Mouse (Mus musculus) WW6 (cell line): ENCODE data around the gene Gadd45a.
"Not testable (repeated sequence)": the region's sequence is repeated elsewhere in the genome, so short reads cannot be mapped to it uniquely, and the experiment has no call there.

Experiments used
- DNase-seq: peaks from one replicate; pipeline ENCODE4 v3.0.0-alpha.2; 2013; ENCODE audit warnings: low read depth, low spot score

Gene Gadd45a

DNA sequence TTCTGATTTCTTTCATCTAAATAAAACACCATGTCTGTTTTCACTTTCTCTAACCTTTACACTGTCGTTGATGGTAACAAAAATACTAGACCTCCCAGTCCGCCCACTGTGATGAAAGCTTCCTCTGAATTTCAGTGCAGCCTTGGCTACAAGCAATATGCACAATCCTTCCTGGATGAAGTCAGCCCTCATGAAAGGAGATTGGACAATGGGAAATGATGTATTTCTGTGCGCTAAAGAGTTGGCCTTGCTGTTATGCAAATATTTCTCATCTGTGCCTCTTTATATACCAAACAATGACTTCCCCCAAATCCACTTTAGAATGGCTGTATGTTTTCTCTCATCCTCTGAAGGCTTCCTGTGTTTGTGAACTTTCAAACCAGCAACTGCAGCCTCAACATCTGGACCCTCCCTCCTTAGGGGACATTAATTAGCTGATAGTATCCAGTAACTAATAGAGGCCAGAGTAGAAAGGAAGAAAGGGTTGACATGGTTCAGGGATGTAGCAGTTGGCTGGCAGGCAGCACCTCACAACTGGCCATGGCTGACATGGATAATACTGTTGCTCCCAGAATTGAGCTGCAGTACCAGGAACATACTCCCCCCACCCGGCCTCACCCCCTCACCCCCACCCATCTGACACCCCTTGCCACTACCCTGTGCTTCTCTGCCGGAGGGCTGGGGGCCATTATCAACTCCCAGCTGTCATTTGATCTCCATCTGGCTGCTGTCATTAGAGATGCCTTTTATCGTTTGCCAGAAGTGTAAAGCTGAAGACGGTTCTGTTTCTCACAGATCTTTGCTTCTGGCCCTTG, 11.8 kb upstream of the Gadd45a start:
- DNase-seq, result no peak

- no peak for DNase-seq
Measured at GRCm38 (mm10) chr6:67048052-67048691, 10.9 kb upstream of the Gadd45a start.

DNA sequence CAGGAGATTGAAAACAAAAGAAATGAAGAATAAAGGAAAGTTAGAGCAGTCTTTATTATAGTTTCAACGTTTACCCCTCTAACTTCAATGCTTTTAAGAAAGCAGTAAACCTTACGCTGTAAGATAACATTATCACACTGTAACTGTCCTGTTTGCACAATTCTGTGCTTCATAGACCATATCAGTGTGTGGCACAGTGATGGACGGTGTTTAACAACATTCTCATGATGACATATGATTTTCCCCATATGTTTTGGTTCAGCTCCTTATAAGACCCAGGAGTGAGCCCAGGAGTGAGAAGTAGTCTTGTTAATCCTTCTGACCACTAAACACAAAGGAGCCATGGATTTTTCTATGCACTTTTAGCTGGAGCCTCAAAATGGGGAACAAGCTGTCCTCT, 9.7 kb upstream of the Gadd45a start:
- DNase-seq, result no peak

- DNase-seq, result no peak
Measured at GRCm38 (mm10) chr6:67045424-67045823, 8.2 kb upstream of the Gadd45a start.

DNA sequence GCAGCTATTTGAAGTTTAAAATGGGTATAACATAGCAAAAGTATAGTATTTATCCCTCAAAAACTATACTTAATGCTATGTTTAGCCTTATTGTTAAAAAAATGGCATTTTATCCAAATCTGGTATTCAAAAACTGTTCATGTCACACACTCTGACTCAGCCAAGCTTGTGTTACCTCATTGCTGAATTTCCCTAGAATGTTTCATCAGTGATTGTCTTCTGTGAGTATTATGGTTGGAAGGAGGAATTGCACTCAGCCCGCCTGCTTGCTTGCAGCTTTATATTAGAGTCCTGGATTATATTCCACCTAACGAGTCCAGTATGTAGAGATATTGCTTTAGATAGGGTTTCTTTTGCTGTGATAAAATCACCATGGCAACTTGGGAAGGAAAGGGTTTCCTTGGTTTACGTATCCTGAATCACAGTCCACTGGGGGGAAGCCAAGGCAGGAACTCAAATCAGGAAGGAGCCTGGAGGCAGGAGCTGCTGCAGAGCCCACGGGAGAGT, 3.7 kb upstream of the Gadd45a start:
- DNase-seq, result no peak

DNA sequence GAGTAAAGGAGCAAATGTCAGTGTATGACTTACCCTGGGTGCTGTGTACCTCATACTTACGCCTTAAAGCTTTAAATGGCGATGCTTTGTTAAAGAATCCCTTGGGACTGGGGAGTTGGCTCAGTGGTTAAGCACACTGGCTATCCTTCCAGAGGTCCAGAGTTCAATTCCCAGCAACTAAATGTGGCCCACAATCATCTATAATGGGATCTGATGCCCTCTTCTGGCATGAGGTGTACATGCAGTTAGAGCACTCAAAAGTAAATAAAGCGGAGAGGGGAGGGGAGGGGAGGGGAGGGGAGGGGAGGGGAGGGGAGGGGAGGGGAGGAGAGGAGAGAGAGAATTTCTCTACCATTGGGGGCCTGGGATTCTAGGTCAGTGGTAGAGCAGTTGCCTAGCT, 1.7 kb upstream of the Gadd45a start:
- DNase-seq, result no peak

DNA sequence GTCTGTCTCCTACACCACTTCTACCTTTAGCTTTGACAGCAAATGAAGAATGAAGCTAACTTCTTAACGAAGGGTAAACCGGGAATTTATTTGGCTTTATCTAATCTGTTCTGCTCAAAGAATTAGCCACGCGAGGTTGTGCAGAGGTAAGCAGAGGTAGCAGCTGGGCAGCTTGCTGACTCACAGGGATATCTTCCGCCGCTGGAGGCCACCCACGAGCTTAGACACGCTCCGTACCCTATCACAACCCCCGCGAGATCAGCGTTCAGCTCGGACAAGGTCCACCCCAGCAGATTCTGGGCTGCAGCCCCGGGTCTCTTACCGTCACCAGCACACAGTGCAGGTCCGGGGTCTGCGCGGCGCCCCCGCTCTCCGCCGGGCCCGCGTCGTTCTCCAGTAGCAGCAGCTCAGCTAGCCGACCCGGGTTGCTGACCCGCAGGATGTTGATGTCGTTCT, 873 bp downstream of the Gadd45a start:
- DNase-seq, result peak; percentile 54

- DNase-seq, result no peak
Measured at GRCm38 (mm10) chr6:67035388-67036299, 1.6 kb downstream of the Gadd45a start.

GRCm38 (mm10) chr6:67034331-67035130, 2.7 kb downstream of the Gadd45a start:
- no peak for DNase-seq

DNA sequence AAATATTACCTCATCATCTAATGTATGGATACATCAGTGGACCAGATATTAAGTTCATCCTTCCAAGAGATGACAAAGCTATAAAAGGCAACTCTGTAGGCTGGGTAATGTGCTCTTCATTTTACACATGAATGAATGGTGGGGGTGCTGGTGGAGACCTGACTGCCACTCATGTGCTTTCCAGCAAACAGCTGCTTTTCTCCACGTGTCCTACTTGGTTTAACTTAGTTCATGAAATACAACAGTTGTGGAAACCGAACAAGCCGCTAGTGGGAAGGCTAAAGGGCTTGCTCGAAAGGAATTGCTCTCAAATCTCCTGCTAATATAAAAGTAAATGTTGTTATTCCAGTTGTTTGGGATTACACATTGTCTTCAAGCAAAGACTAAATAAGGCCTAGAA, 3.7 kb downstream of the Gadd45a start:
- no peak for DNase-seq

- DNase-seq, result not testable (repeated sequence)
Measured at GRCm38 (mm10) chr6:67032972-67033371, 4.3 kb downstream of the Gadd45a start.

DNA sequence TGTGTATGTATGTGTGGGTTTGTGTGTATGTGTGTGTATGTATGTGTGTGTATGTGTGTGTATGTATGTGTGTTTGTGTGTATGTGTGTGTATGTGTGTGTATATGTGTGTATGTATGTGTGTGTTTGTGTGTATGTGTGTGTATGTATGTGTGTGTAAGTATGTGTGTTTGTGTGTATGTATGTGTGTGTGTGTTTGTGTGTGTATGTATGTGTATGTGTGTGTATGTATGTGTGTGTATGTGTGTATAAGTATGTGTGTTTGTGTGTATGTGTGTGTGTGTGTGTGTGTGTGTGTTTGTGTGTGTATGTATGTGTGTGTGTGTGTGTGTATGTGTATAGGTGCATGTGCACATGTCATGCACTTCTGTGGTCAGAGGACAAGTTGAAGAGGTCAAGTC, 4.7 kb downstream of the Gadd45a start:
- not testable (repeated sequence) for DNase-seq

DNA sequence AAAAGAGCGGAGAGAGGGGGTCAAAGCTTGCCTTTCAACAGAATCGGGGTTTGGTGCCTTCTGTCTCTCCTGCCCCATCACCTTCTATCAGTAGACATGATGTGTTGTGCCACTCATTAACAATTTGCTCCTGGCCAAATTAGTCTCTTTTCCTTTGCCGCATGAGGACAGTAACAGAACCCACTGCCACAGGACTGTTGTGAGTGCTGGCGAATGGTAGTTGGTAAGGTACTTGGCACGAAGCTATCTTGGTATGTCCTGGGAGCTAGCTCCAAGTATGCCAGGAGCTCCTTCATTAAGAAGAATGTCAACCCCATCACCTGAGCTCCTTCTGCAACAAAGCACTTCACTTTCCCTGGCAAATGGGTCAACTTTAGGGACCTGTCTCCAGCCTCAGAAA, 6.4 kb downstream of the Gadd45a start:
- DNase-seq, result no peak

GRCm38 (mm10) chr6:67030416-67030815, 6.8 kb downstream of the Gadd45a start:
- no peak for DNase-seq

DNA sequence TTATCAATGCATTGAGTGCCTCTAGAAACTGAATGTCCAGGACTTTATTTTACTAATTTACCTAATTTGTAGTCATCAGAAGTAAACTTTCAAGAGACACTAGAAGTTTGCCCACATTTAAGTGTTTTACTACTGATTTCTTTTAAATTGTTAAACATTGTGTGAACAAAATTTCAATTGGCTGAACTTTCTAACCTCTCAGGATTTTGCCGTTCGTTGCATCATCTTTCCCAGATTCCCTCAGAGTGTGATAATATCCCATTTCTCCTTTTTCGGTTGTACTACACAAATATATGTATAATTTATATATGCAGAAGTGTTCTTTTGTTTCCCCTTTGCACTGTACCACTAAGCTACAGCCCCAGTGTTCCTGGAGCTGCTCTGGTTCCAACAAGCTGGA, 7.3 kb downstream of the Gadd45a start:
- DNase-seq, result no peak

GRCm38 (mm10) chr6:67029312-67029950, 7.8 kb downstream of the Gadd45a start:
- no peak for DNase-seq

DNA sequence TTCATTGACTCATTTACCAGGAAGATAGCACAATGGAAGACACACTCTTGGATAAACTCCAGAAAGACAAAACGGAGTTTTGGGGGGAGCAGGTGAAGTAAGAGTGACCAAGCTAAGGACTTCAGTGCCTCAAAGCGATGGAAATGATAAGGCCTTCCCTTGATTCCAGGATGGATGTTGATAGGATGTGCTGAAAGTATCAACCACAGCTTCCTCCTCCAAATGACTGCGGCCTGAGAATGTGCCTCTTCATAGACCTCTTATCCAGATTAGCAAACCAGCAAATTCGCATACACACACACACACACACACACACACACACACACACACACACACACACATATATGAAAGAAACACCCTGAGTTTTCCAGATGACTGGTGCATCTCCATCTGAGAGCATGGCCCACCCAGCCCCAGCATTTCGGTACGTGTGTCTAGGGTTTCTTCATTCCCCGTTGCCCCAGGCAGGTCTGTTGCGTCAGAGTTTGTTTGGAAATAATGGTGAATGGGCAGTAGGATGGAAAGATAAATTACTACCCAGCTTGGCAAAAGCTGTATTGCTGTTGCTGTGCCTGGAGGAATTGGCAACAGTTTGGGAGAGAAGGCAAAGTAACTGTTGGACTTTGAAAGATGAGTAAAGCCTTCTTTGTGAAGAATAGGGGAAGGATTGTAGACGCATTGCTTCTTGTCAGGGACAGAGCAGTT, 9.7 kb downstream of the Gadd45a start:
- DNase-seq, result no peak

DNA sequence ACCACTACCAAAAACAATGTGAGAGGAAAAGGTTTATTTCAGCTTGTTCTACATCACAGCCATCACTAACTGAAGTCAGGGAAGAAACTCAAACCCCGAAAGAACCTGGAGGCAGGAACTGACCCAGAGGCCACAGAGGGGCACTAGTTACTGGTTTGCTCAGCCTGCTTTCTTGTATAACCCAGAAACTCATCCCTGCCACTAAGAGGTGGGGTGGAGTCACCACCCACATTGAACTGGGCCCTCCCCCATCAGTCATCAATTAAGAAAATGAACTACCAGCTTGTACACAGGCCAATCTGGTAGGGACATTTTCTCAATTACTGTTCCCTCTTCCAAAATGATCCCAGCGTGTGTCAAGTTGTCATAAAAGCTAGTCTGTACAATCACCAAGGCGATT, 10.6 kb downstream of the Gadd45a start:
- DNase-seq, result no peak

DNA sequence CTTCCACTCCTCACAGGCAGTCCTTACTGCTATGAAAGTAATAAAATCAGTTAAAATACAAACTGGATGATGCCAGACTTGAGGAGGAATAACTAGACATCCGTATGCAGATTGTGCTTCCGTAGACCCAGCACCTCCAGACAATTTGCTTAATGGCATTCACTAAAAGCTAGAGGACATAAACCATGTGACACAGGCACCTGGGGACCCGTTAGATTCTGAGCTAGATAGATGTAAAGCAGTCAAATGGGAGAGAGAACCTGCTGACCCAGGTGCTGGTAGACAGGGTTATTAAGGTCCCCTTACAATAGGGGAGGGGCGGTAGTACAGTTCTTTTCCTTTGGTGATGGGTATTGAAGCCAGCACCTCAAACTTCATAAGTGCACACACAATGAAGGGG, 13.5 kb downstream of the Gadd45a start:
- DNase-seq, result no peak

DNA sequence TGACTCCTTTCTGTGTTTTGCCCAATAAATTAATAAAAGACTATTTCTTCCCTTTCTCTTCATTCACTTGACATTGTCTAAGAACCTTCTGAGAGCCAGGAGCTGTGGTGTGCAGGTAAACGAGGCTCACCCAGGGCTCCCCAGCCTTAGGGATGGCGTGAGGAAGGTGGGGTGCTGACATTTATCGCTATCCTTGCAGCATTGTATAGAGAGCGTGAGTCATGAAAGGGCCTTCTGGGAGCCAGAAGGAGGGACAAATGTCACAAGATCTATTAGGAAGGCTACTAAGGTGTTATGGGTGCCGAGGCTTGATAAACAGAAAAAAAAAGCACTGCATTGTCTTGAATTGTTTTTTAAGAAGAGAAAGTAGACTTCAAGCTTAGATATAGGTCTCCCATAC, 15.9 kb downstream of the Gadd45a start:
- no peak for DNase-seq
